Mouse (Mus musculus) left cerebral cortex, postnatal 14 days (tissue): ENCODE measurements around the gene Cd200r4. TPM values are rescaled to one million over a fixed set of nuclear protein-coding genes. Genes with fewer than 3 reads are reported as not detected.
"Not testable (repeated sequence)": the region's sequence is repeated elsewhere in the genome, so short reads cannot be mapped to it uniquely, and the experiment has no call there.

Source experiments
- DNase-seq, 2 experiments: peaks; one replicate each; pipeline ENCODE4 v3.0.0; 2021 to 2022; ENCODE audit warnings: low spot score in 2 of 2, mixed read lengths in 1 of 2
- intact Hi-C: fragments of 180-260 bp; cut with DNase I; formaldehyde crosslinking; loops from one replicate; pipeline ENCODE4 v1.15.1; 2025
- total RNA-seq, 2 experiments: library from RNA; stranded (reverse); gene quantifications; 2 replicates each; pipeline ENCODE4 v1.2.3; 2021

Gene Cd200r4
- total RNA-seq, 2 experiments from 2014 or later, result 0.40 TPM; not detected in 1

DNA sequence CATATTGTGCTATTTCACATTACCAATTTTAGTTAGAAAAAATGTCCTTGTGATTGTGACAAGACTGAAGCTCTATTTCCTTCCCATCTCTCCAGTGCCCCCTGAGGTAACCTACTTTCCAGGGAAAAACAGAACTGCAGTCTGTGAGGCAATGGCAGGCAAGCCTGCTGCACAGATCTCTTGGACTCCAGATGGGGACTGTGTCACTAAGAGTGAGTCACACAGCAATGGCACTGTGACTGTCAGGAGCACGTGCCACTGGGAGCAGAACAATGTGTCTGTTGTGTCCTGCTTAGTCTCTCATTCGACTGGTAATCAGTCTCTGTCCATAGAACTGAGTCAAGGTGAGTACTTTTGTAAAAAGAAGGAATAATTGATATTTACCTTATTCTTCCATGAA is 21.7 kb downstream of the Cd200r4 start:
- intact Hi-C loops, result not testable (repeated sequence)
- DNase-seq, result peak in 1 of 2 experiments; percentile 21

DNA sequence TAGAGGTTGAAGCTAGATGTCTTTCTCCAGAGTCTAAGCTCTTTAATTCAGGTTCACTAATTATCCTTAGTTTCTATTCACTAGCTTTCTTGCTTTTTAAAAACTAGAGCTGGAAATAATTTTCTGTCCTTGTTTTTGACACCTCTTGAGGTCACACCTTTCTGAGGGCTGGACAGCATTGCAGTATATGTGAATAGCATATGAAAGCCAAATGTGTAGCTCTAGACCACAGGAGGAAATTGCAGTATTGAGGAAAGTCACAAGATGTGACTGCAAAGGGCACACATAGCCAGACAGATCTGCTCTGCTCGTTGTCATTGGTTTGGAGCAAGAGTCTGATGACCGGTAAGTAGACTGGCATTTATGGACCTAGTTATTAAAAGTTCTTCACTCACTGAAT is 55.3 kb downstream of the Cd200r4 start, which contains the start of gene Cd200r2:
Cd200r2 (plus strand) TSS at position 301 of the 400 bp plus-strand sequence.
- intact Hi-C loops, result no loop called here
- DNase-seq, result no peak

DNA sequence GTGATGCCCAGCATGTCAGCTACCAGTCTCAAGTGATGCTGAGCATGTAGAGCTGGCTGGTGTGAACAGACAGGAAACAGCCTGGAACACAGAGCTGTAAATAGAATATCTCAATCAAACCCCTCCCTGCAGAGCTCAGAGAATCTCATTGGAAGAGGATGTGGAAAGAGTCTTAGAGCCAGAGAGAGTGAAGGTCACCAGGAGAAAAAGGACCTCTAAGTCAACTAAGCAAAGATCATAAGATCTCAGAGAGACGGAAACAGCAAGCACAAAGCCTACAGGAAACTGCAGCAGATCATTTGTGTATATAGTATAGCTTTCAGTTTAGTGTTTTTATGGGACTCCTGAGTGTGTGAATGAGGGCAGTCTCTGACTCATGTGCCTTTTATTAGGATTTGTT is 63.6 kb downstream of the Cd200r4 start:
- DNase-seq, result no peak
- intact Hi-C loops, result no loop called here

DNA sequence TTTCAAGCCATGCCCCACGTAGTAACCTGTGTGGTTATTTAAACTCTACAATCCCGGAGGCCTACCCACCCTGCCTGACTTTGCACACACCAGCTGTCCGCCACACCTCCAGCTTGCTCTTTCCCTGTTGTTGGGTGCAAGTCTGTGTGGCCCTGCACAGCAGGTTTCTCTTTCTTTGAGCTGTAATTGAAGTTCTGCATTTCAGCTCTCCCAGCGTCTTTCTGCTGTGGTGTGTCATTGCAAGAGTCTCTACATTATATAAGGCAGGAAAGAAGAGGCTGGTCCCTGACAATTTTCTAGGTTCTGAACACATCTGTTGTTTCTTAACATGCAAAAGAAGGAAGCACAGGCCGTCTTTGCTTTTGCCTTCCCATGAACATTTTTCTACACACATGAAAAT is 65.1 kb downstream of the Cd200r4 start:
- intact Hi-C loops, result no loop called here
- no peak for DNase-seq

DNA sequence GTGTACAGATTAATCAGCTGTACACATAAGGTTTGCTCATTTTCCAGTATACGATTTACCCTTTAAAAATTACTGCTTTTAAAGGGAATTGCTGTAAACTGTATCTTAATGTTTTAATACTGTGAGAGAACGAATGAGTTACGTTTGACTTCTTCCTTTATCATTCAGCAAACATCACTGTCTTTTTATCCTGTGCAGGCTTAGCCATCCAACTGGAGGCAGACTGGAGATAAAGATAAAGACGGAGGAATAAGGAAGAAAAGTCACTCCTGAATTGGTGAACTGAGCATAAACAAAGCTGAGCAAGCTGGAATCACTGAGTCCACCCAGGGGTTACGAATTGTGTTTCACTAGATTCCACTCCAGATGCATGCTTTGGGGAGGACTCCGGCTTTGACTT is 66.1 kb downstream of the Cd200r4 start:
- intact Hi-C loops, result no loop called here
- no peak for DNase-seq

Other genes starting within 250 kb of the Cd200r4 start
- 1 to 10 TPM; 4.0 to 4.5 TPM for gene Nepro, start 87.4 kb upstream of the Cd200r4 start, total RNA-seq
- gene Gtpbp8, start 65.4 kb upstream of the Cd200r4 start, total RNA-seq, result 10 to 100 TPM; 25.7 to 28.1 TPM
- under 1 TPM; 0.59 to 0.90 TPM for gene Cd200r1, start 46.0 kb upstream of the Cd200r4 start, total RNA-seq
- not detected for gene Cd200r2, start 55.4 kb downstream of the Cd200r4 start, total RNA-seq
- gene Cd200r3, start 131.9 kb downstream of the Cd200r4 start, total RNA-seq, result not detected